Mouse (Mus musculus) heart, adult 2 months (tissue): ENCODE results near the gene Trpm5. TPM values are rescaled to one million over a fixed set of nuclear protein-coding genes. Genes with fewer than 3 reads are reported as not detected.

ENCODE experiments used
- DNase-seq, 2 experiments: peaks; one replicate each; pipeline ENCODE4 v3.0.0; 2021
- H3K27ac ChIP-seq: fragments of 200-600 bp; 2 replicates; pipeline ENCODE4 v1.8.1; 2022
- H3K27me3 ChIP-seq: fragments of 200-500 bp; 2 replicates; pipeline ENCODE4 v1.6.1; 2012; ENCODE audit warnings: mild to moderate bottlenecking, low read length, inconsistent platforms, mixed read lengths; ENCODE audit not compliant: control insufficient read depth, insufficient read depth
- H3K36me3 ChIP-seq: fragments of 200-500 bp; 2 replicates; pipeline ENCODE4 v1.6.1; 2012; ENCODE audit warnings: low read length, inconsistent platforms; ENCODE audit not compliant: control insufficient read depth, insufficient read depth
- H3K4me1 ChIP-seq: fragments of 200-500 bp; 2 replicates; pipeline ENCODE4 v1.6.1; 2011; ENCODE audit warnings: low read length; ENCODE audit not compliant: control insufficient read depth, insufficient read depth
- H3K4me3 ChIP-seq: fragments of 200-600 bp; 2 replicates; pipeline ENCODE4 v1.8.1; 2022
- H3K79me2 ChIP-seq: fragments of 200-500 bp; replicated peaks from 2 replicates; pipeline ENCODE4 v1.6.1; 2012; ENCODE audit warnings: mild to moderate bottlenecking, inconsistent platforms, low read length, moderate library complexity, mixed read lengths; ENCODE audit not compliant: control insufficient read depth, insufficient read depth
- H3K9ac ChIP-seq: fragments of 200-500 bp; 2 replicates; pipeline ENCODE4 v1.6.1; 2012; ENCODE audit warnings: low read depth, mild to moderate bottlenecking, control low read depth, inconsistent platforms, low read length, mixed read lengths
- CTCF ChIP-seq: fragments of 200-600 bp; IDR thresholded peaks from 2 replicates; pipeline ENCODE4 v1.8.1; 2022; ENCODE audit warnings: antibody characterized with exemption, mild to moderate bottlenecking, moderate library complexity
- EP300 ChIP-seq: fragments of 200-500 bp; IDR thresholded peaks from 2 replicates; pipeline ENCODE4 v1.6.1; 2011; ENCODE audit warnings: low read depth, low read length, control low read depth; ENCODE audit not compliant: insufficient read depth
- POLR2A ChIP-seq: fragments of 200-500 bp; IDR thresholded peaks from 2 replicates; pipeline ENCODE4 v1.6.1; 2011; ENCODE audit warnings: mild to moderate bottlenecking, low read depth, low read length, control low read depth; ENCODE audit not compliant: insufficient read depth
- WGBS: fragments of 180-500 bp; shearing (Covaris S2); methylation state at CpG from one replicate; pipeline ENCODE4 v1.1.7; 2018; 5-methylcytosine and 5-hydroxymethylcytosine counted together
- intact Hi-C: fragments of 180-260 bp; cut with DNase I; formaldehyde crosslinking; loops from one replicate; pipeline ENCODE4 v1.15.1; 2025
- polyA plus RNA-seq: library from polyadenylated mRNA; depleted of rRNA; stranded (reverse); fragments of >200 nt; gene quantifications from 2 replicates; pipeline ENCODE4 v1.2.3, GENCODE M21; 2012
- total RNA-seq, 2 experiments: library from RNA; stranded (reverse); gene quantifications; 2 replicates each; pipeline ENCODE4 v1.2.3; 2021

Trpm5 gene
- total and polyA plus RNA-seq, 3 experiments, result 0.08 TPM; not detected in 2

DNA sequence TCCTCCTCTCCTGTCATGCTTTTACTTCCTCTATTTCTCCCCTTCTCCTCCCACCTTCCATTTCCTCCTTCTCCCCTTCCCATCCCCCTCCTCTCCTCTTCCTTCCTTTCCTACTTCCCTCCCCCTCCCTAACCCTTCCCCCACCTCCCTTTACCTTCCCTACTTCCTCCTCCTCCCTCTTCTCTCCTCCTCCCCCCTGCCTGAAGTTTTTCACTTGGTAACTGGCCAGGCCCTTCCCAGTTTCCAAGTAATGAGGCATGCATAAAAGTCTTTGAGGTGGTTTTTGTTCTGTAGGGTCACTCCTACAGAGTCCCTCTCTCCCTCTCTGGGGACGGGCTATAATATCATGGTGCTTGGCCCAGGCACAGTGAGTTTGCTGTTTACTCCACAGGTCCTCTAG is 25.0 kb upstream of the Trpm5 start:
- Histone ChIP-seq H3K4me1 (peaks cover 28% of the 10 kb centered on the region), H3K36me3 (no peaks in the 10 kb centered on the region), H3K79me2 (no peaks in the 10 kb centered on the region; the same call in 1 of the 2 replicates), H3K9ac (no peak overlapping the region), H3K27me3 (no peaks in the 10 kb centered on the region), H3K27ac (peak overlapping the region; percentile 88), H3K4me3 (no peak overlapping the region)
- 5% methylated on average over 1 of the region's 1 CpGs for WGBS
- no peak for DNase-seq
- intact Hi-C loops, result loop anchor here (2.0 kb wide), 1 partner anchor 17 kb away; no protein-coding TSS in a partner anchor
- TF ChIP-seq EP300 (no peak), CTCF (no peak), POLR2A (no peak)

DNA sequence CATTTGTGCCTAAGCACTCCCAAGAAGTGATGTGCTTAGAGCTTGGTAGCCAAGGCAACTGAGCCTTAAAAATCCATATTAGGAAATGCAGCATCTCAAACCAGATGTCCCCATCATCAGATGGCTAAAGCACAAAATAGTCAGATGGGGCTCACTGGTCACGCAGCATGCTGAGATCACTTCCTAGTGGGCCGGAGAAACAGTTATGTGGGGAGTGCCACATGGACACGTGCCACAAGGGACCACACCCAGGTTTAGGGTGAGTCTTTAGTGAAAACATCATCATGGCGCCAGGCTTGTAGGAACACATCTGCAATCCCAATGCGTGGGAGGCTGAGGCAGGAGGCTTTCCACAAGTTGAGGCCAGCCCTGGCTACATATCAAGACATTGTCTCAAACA is 22.1 kb upstream of the Trpm5 start:
- no peak for DNase-seq
- Histone ChIP-seq H3K9ac (no peak overlapping the region), H3K4me3 (no peak overlapping the region), H3K27ac (no peak overlapping the region), H3K36me3 (no peaks in the 10 kb centered on the region), H3K4me1 (peaks cover 23% of the 10 kb centered on the region), H3K27me3 (no peaks in the 10 kb centered on the region), H3K79me2 (no peaks in the 10 kb centered on the region; the same call in 1 of the 2 replicates)
- intact Hi-C loops, result no loop called here
- TF ChIP-seq EP300, result no peak
- no peak for TF ChIP-seq POLR2A
- TF ChIP-seq CTCF, result no peak
- 52% methylated on average over 5 of the region's 5 CpGs for WGBS

DNA sequence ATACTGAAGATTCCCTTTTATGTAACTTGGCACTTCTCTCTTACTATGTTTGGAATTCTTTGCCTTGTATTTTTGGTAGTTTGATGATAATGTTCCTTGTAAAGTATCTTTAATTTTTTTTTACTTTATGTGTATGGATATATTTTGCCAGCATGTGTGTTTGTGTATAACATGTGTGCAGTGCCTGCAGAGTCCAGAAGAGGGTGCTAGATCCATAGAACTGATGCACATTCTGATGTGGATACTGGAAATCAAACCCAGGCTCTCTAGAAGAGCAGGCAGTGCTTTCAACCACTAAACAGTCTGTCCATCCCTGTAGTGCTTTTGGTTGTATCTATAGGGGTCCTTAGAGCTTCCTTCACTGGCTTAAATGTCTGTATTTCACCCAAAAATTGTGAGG is 20.3 kb upstream of the Trpm5 start:
- intact Hi-C loops, result no loop called here
- Histone ChIP-seq H3K27me3 (no peaks in the 10 kb centered on the region), H3K36me3 (peaks cover 2% of the 10 kb centered on the region; the same call in 1 of the 2 replicates), H3K79me2 (no peaks in the 10 kb centered on the region; the same call in 1 of the 2 replicates), H3K4me3 (no peak overlapping the region), H3K27ac (no peak overlapping the region), H3K9ac (no peak overlapping the region), H3K4me1 (peaks cover 18% of the 10 kb centered on the region)
- no peak for DNase-seq
- peak; percentile 35 for TF ChIP-seq CTCF
- TF ChIP-seq POLR2A, result no peak
- no peak for TF ChIP-seq EP300

- Histone ChIP-seq H3K79me2 (no peaks in the 10 kb centered on the region; the same call in 1 of the 2 replicates), H3K4me1 (peaks cover 24% of the 10 kb centered on the region), H3K9ac (no peak overlapping the region), H3K27me3 (no peaks in the 10 kb centered on the region), H3K4me3 (no peak overlapping the region), H3K27ac (peak overlapping the region; percentile 76), H3K36me3 (peaks cover 2% of the 10 kb centered on the region; the same call in 1 of the 2 replicates)
- intact Hi-C loops, result no loop called here
- WGBS, result 27% methylated on average over 1 of the region's 1 CpGs
- DNase-seq, result peak in 1 of 2 experiments; percentile 53
- TF ChIP-seq CTCF, result no peak
- TF ChIP-seq POLR2A, result no peak
- no peak for TF ChIP-seq EP300
Observed at GRCm38 (mm10) chr7:143112395-143112794, 18.0 kb upstream of the Trpm5 start.

- Histone ChIP-seq H3K9ac (no peak overlapping the region; the same call in 1 of the 2 replicates), H3K4me1 (peaks cover 24% of the 10 kb centered on the region)
- 37% methylated on average over 4 of the region's 4 CpGs for WGBS
Observed at GRCm38 (mm10) chr7:143111719-143112118, 17.3 kb upstream of the Trpm5 start.

GRCm38 (mm10) chr7:143110803-143111202 is 16.4 kb upstream of the Trpm5 start:
- Histone ChIP-seq H3K4me3 (no peak overlapping the region), H3K4me1 (peaks cover 24% of the 10 kb centered on the region), H3K27me3 (no peaks in the 10 kb centered on the region), H3K36me3 (peaks cover 2% of the 10 kb centered on the region; the same call in 1 of the 2 replicates), H3K9ac (no peak overlapping the region), H3K79me2 (no peaks in the 10 kb centered on the region), H3K27ac (peak overlapping the region; percentile 81)
- TF ChIP-seq POLR2A (no peak), CTCF (peak; percentile 52), EP300 (0 out of 2 replicates have a peak, but pooled peaks have one; percentile 6)
- 60% methylated on average over 1 of the region's 1 CpGs for WGBS
- DNase-seq, result no peak
- intact Hi-C loops, result loop anchor here (2.0 kb wide), 2 partner anchors 14 to 16 kb away; partner anchors contain the start of gene Trpm5

More at GRCm38 (mm10) chr7:143111719-143112118, 17.3 kb upstream of the Trpm5 start:
- TF ChIP-seq POLR2A (no peak), EP300 (no peak), CTCF (no peak)
- Histone ChIP-seq H3K36me3 (peaks cover 2% of the 10 kb centered on the region; the same call in 1 of the 2 replicates), H3K79me2 (no peaks in the 10 kb centered on the region), H3K27ac (peak overlapping the region; percentile 81), H3K4me3 (no peak overlapping the region), H3K27me3 (no peaks in the 10 kb centered on the region)
- intact Hi-C loops, result loop anchor here (2.0 kb wide), 2 partner anchors 13 to 17 kb away; partner anchors contain the start of gene Trpm5
- DNase-seq, result peak in 1 of 2 experiments; percentile 63
